Mouse (Mus musculus) midbrain, postnatal 0 days (tissue): ENCODE results near the gene Rtl6. TPM values are rescaled to one million over a fixed set of nuclear protein-coding genes. Genes with fewer than 3 reads are reported as not detected.

Experiments
- ATAC-seq: fragments of 200-750 bp; cut with Nextera tagmentation; 2 replicates; pipeline ENCODE4 v1.8.0; 2017; ENCODE audit warnings: moderate number of reproducible peaks, mild to moderate bottlenecking, moderate TSS enrichment, moderate library complexity; ENCODE audit not compliant: low FRiP score
- DNase-seq: peaks from one replicate; pipeline ENCODE4 v3.0.0-alpha.2; 2015; ENCODE audit warnings: low spot score
- H3K27ac ChIP-seq: fragments of 300-500 bp; sonication (generic); 2 replicates; pipeline ENCODE4 v1.5.1; 2014; ENCODE audit warnings: low read depth, mild to moderate bottlenecking, low read length, mixed read lengths
- H3K27me3 ChIP-seq: fragments of 300-500 bp; sonication (generic); 2 replicates; pipeline ENCODE4 v1.6.1; 2014; ENCODE audit warnings: low read length, control low read depth, mixed read lengths; ENCODE audit not compliant: insufficient read depth
- H3K36me3 ChIP-seq: fragments of 300-500 bp; sonication (generic); 2 replicates; pipeline ENCODE4 v1.6.1; 2014; ENCODE audit warnings: low read length, control low read depth, mixed read lengths; ENCODE audit not compliant: insufficient read depth
- H3K4me1 ChIP-seq: fragments of 300-500 bp; sonication (generic); 2 replicates; pipeline ENCODE4 v1.6.1; 2014; ENCODE audit warnings: mild to moderate bottlenecking, control low read depth, antibody characterized with exemption, low read length, mixed read lengths; ENCODE audit not compliant: insufficient read depth
- H3K4me2 ChIP-seq: fragments of 300-500 bp; sonication (generic); 2 replicates; pipeline ENCODE4 v1.6.1; 2014; ENCODE audit warnings: low read depth, mild to moderate bottlenecking, low read length, mixed read lengths; ENCODE audit not compliant: poor library complexity, severe bottlenecking
- H3K4me3 ChIP-seq: fragments of 300-500 bp; sonication (generic); 2 replicates; pipeline ENCODE4 v1.5.1; 2014; ENCODE audit warnings: low read depth, mild to moderate bottlenecking, low read length, moderate library complexity
- H3K9ac ChIP-seq: fragments of 300-500 bp; sonication (generic); replicated peaks from 2 replicates; pipeline ENCODE4 v1.6.1; 2014; ENCODE audit warnings: mild to moderate bottlenecking, low read length, moderate library complexity, mixed read lengths; ENCODE audit not compliant: poor library complexity, severe bottlenecking
- H3K9me3 ChIP-seq: fragments of 300-500 bp; sonication (generic); 2 replicates; pipeline ENCODE4 v1.6.1; 2016; ENCODE audit warnings: low read length, control low read depth
- CTCF ChIP-seq: IDR thresholded peaks from 2 replicates; pipeline ENCODE4 v1.5.1; 2016; ENCODE audit warnings: antibody characterized with exemption, mild to moderate bottlenecking
- WGBS: fragments of 180-500 bp; shearing (Covaris S2); extraction: QIAGEN DNeasy Blood & Tissue Kit; methylation state at CpG from one replicate; pipeline ENCODE4 v1.1.7; 2014; 5-methylcytosine and 5-hydroxymethylcytosine counted together
- polyA plus RNA-seq: library from polyadenylated mRNA; unstranded; fragments of >200 nt; fragmentation: Nextera tagmentation; extraction: Ambion mirVana; gene quantifications from 2 replicates; pipeline ENCODE4 v1.2.1, GENCODE M21; 2015
- total RNA-seq: library from RNA; depleted of rRNA; stranded (reverse); fragments of >200 nt; gene quantifications from 2 replicates; pipeline ENCODE4 v1.2.3, GENCODE M21; 2014

Rtl6 gene
- total and polyA plus RNA-seq, 2 experiments from 2014 or later, result 52.9 to 85.5 TPM

- no peak for DNase-seq
- H3K9ac ChIP-seq, result no peak overlapping the region
- no peak overlapping the region for H3K27ac ChIP-seq
- WGBS, result 82% methylated on average over 2 of the region's 2 CpGs
- peak; percentile 52 for TF ChIP-seq CTCF
- no peaks in the 10 kb centered on the region for H3K9me3 ChIP-seq
- H3K27me3 ChIP-seq, result no peaks in the 10 kb centered on the region
- 0 out of 2 replicates have a peak, but pooled peaks cover 4% of the 10 kb centered on the region for H3K4me1 ChIP-seq
- no peak for ATAC-seq
- H3K4me3 ChIP-seq, result no peak overlapping the region
- H3K4me2 ChIP-seq, result no peak overlapping the region
- no peaks in the 10 kb centered on the region for H3K36me3 ChIP-seq
Measured at GRCm38 (mm10) chr15:84535953-84536352, 21.7 kb downstream of the Rtl6 start.

- no peak for TF ChIP-seq CTCF
- 0 out of 2 replicates have a peak, but pooled peaks cover 4% of the 10 kb centered on the region for H3K4me1 ChIP-seq
- H3K4me2 ChIP-seq, result no peak overlapping the region
- 45% methylated on average over 2 of the region's 2 CpGs for WGBS
- H3K9me3 ChIP-seq, result no peaks in the 10 kb centered on the region
- no peaks in the 10 kb centered on the region for H3K36me3 ChIP-seq
- DNase-seq, result peak; percentile 60
- H3K4me3 ChIP-seq, result no peak overlapping the region
- H3K27me3 ChIP-seq, result no peaks in the 10 kb centered on the region
- H3K27ac ChIP-seq, result peak overlapping the region; percentile 43; the same call in 1 of the 2 replicates
- H3K9ac ChIP-seq, result no peak overlapping the region
- no peak for ATAC-seq
Measured at GRCm38 (mm10) chr15:84532211-84532610, 25.4 kb downstream of the Rtl6 start.

- Histone ChIP-seq H3K4me3 (no peak overlapping the region), H3K4me1 (0 out of 2 replicates have a peak, but pooled peaks cover 4% of the 10 kb centered on the region), H3K36me3 (no peaks in the 10 kb centered on the region), H3K27ac (no peak overlapping the region), H3K9me3 (no peaks in the 10 kb centered on the region), H3K4me2 (no peak overlapping the region), H3K27me3 (no peaks in the 10 kb centered on the region), H3K9ac (no peak overlapping the region)
- WGBS, result 17% methylated on average over 10 of the region's 10 CpGs
- ATAC-seq (no peak), DNase-seq (peak; percentile 83)
- no peak for TF ChIP-seq CTCF
Measured at GRCm38 (mm10) chr15:84531535-84531934, 26.1 kb downstream of the Rtl6 start.

GRCm38 (mm10) chr15:84526921-84527320 lies 30.7 kb downstream of the Rtl6 start:
- no peaks in the 10 kb centered on the region for H3K36me3 ChIP-seq
- 0 out of 2 replicates have a peak, but pooled peaks cover 2% of the 10 kb centered on the region for H3K4me1 ChIP-seq
- 32% methylated on average over 14 of the region's 14 CpGs for WGBS
- H3K27me3 ChIP-seq, result no peaks in the 10 kb centered on the region
- no peak overlapping the region for H3K4me2 ChIP-seq
- no peak overlapping the region for H3K4me3 ChIP-seq
- TF ChIP-seq CTCF, result peak; percentile 52
- peak; percentile 63 for DNase-seq
- H3K9me3 ChIP-seq, result no peaks in the 10 kb centered on the region
- no peak for ATAC-seq
- H3K27ac ChIP-seq, result no peak overlapping the region
- H3K9ac ChIP-seq, result no peak overlapping the region

- no peak overlapping the region for H3K27ac ChIP-seq
- TF ChIP-seq CTCF, result no peak
- H3K9me3 ChIP-seq, result no peaks in the 10 kb centered on the region
- H3K27me3 ChIP-seq, result no peaks in the 10 kb centered on the region
- H3K4me1 ChIP-seq, result 0 out of 2 replicates have a peak, but pooled peaks cover 2% of the 10 kb centered on the region
- ATAC-seq (no peak), DNase-seq (no peak)
- no peak overlapping the region for H3K4me3 ChIP-seq
- H3K4me2 ChIP-seq, result no peak overlapping the region
- H3K36me3 ChIP-seq, result no peaks in the 10 kb centered on the region
- no peak overlapping the region for H3K9ac ChIP-seq
- 56% methylated on average over 5 of the region's 5 CpGs for WGBS
Measured at GRCm38 (mm10) chr15:84525222-84525883, 32.3 kb downstream of the Rtl6 start.

- no peak overlapping the region for H3K4me2 ChIP-seq
- no peak for ATAC-seq
Measured at GRCm38 (mm10) chr15:84522953-84523689, 34.5 kb downstream of the Rtl6 start.

More at GRCm38 (mm10) chr15:84522953-84523689, 34.5 kb downstream of the Rtl6 start:
- H3K9ac ChIP-seq, result no peak overlapping the region
- TF ChIP-seq CTCF, result no peak
- no peaks in the 10 kb centered on the region for H3K36me3 ChIP-seq
- no peaks in the 10 kb centered on the region for H3K27me3 ChIP-seq
- H3K4me3 ChIP-seq, result no peak overlapping the region
- H3K27ac ChIP-seq, result no peak overlapping the region
- no peaks in the 10 kb centered on the region for H3K9me3 ChIP-seq
- H3K4me1 ChIP-seq, result peaks cover 7% of the 10 kb centered on the region
- DNase-seq, result no peak
- WGBS, result 92% methylated on average over 8 of the region's 8 CpGs
